Mouse (Mus musculus) MEL-GATA-1-ER (cell line): ENCODE measurements around the gene Mapkapk2.

Experiments
- DNase-seq: peaks from one replicate; pipeline ENCODE4 v3.0.0-alpha.2; 2012; ENCODE audit warnings: low read depth; ENCODE audit errors: extremely low read depth

The Mapkapk2 gene

DNA sequence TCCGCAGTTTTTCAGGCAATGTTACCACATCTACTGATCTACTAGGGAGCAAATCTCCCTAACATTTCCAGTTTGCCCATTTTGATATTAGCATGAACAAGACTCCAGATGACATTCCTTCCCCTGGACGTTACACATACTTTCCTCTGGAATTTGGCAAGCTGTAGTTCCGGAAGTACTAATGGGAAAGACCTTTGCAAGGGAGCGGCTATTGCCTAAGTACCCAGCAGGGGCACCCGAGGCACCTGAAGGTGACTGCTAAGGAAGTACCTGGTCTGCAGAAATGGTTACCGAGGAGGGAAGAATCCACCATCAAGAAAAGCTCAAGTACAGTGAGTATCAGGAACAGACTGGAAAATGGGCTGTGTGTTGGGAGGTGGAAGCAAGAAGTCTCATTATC lies 14.9 kb upstream of the Mapkapk2 start:
- DNase-seq: no peak

DNA sequence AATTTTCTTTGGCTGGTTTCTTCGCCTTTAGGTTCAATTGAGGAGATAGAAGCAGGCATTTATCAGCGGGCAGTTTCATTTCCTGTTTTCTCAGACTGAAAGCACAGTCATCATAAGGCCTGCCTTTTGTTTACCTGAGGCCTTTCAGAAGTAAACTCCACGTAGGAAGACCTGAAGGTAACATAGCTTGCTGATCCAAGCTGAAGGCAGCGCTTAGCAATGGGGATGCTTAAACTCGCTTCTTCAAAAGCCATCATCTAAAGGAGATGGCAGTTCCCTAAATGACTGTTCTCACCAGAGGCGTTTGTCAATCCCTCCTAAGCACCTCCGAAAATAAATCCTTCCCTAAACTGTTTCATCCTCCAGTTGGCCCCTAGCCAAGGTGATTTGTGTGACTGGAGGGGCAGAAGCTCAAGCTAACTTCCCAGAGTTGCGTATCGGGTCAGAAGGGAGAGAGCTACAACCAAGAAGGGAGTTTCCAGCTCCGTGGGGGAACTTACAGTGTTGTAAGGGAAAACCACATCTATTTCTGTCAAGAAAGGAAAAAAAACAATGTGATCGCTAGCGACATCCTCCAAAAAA lies 13.0 kb upstream of the Mapkapk2 start:
- DNase-seq: no peak

DNA sequence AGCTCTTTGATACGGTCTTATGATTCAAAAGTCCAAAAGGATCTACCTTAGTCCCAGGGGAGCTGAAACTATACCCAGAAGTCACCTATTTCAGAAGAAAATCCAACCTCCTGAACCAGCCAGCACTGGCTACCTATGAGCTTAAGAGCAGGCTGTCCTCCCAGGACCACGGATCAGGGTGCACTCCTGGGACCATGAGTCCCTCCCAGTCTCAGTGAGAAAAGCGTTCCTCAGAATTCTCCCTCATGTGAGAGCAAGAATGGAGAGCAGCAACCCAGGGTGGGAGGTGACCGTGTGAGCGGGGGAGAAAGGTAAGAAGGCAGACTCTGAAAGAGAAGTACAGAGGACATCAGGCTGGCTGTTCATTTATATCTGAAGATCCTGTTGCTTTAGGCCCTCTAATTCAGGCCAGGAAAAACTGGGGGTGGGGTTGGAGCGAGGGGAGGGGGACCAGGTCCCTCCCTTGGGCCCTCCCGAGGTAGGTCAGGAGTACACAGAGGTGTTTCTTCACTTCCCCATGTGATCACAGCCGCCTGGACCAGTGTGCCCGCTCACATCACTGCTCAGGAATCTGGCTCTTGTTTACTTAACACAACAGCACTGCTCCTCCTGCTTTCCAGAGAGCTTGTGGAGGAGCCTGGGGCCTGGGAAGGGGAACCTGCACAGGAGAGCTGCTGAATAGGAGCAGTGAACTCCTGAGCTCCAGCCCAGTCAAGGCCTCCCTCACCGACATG lies 10.1 kb upstream of the Mapkapk2 start:
- no peak for DNase-seq

DNA sequence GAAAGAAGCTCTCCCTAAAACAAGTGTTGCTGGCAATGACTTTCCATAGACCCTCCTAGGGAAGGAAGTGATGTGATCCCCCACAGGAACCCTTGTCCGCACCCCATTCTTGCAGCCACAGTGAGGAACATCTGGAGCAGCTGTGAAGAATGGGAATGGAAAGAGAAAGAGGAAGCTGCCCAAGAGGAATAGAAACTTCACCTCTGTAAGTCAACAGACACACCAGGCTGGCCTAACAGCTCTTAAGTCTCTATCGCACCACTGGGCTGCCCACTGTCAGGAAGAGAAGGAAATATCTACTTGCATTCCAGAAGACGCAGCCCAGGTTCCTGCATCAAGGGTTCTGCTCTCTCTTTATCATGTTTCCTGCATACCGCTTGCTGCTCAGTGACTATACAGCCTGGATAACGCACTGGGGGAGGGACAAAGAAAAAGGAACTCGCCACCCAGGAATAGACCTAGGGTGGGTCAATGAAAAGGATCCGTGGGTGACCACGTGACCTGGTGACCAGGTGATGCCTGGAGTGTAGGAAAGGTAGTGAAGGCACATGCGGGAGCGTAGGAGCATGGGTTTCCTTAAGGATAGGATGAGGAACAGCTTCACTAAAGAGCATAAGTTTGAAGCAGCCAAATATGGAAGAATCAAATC lies 6.3 kb upstream of the Mapkapk2 start:
- DNase-seq: peak; percentile 52

DNA sequence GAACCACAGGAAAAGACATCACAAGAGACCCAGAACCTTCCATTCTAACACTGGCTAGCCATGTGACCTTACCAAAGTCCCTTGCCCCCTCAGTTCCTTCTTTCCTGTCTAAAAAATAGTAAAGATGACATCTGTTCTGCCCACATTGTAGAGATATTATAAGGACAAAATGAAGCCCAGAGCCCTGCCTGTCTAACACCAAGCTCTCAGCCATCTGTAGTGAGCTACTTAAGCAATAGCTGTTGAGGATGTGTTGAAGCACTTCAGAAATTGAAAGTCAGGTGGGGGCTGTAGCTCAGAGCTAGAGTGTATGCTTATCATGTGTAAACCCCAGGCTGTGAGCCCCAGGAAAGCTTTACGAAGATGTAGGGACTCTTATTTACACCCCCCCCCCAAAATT lies 3.2 kb upstream of the Mapkapk2 start:
- DNase-seq: no peak

DNA sequence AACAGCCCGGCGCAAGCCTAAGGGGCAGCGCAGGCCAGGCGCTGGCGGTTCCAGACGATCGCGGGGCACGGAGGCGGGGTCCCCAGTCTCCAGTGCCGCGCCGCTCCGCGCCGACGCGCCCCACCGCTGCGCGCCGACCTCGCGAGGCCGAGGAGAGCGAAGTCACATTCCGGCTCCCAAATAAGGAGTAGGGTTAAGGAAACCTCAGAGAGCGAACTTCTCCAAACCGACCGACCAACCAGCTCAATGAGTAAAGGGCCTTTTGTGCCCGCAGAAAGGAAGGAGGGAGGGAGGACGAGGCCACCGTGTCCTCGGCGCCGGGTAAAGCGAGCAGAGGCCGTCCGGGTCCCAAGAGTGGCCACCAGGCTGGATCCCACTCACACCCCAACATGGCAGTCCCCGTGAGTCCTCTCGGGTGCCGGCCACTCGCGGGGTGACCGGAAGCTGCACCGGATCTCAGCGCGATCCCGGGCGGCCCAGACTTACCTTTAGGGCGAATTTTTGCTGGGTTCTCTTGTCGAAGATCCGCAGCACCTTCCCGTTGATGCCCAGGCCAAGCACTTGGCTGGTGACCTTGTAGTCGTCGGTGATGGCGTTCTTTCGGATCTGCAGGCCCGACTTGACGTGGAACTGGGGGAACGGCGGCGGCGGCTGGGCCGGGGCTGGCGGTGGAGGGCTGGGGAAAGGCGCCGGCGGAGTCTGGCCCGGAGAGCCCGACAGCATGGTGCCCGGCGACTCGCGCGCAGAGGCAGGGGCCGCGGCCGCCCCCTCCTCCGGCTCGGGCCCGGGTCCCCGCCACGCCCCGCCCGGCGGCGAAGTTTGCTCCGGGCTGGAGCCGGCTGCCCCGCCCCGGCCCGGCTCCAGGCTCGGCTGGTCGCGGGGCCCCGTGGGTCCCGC lies 575 bp downstream of the Mapkapk2 start:
- DNase-seq: peak; percentile 84

DNA sequence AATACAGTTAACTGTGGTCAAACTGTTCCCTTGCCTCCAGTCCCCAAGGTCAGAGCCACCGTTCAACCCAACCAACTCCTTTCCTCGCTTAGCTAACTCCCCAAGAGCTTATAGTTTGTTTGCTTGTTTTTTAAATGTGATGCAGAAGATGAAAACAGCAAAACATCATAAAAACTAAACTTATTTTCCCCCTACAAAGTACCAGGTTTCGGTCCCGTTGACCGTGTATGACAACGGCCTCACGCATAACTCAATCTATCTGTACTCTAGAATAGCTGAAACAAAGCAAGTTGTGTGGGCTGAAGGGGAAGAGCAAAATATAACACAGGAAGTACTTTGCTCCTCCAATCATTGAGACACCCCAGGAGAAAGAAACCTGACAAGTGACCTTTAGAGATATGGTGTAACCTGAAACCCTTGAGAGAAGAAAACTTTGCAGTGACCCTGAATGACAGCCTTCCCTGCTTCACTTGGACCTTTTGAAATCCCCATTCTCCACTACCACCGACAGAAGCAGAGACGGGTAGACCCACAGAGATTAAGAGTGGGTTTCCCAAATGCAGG lies 1.4 kb downstream of the Mapkapk2 start:
- DNase-seq: peak; percentile 57

DNA sequence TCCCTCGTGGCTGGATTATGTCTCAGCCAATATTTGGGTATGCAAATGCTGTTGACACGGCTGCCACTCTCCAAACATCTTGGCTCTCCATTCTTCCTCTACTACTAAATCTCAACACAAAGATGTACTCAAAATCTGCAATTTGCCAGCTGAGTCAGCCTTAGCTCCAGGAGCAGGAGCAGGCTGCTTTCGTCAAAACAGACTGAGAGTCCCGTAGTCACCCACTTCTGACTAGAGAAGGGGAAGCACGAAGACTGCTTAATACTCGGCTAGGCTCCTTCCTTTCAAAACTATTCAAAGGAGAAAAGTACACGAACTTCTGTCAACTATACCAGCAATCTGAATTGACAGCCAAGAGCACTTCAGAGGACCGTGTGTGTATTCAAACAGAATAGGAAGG lies 2.1 kb downstream of the Mapkapk2 start:
- no peak for DNase-seq

DNA sequence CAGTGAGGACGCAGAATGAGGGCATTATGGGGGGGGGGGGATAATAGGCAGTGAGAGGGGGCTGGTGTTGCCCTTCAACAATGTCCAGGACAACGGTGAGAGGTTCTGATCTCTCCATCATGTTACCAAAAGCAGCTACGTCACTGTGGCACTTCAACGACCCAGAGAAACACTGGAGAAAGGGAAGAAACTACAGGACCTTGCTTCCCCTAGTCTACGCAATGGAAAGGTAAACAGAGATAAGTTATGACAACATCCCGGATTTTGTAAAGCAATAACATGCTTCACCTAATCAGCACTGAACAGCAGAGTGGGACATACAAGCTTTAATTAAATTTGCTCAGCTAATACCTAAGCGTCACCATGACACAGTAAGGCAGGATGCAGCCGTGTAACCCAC lies 3.7 kb downstream of the Mapkapk2 start:
- DNase-seq: no peak

DNA sequence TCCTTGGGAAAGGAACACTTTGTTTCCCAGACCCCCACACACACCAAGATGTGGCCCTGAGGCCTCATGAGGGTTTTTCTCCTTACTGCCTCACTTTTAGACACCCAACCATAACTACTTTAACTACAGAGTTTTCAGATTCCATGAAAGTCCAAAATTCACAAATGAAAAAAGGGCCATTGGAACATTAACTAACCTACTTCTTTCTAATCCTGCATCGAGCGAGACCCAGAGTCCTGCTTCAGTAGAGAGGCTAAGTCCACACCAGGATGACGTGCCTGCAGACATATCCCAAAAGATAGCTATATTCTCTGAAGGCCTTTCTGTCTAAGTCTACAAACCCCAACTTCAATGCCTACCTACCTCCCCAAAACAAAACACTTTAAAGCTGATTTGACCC lies 4.8 kb downstream of the Mapkapk2 start:
- DNase-seq: no peak

DNA sequence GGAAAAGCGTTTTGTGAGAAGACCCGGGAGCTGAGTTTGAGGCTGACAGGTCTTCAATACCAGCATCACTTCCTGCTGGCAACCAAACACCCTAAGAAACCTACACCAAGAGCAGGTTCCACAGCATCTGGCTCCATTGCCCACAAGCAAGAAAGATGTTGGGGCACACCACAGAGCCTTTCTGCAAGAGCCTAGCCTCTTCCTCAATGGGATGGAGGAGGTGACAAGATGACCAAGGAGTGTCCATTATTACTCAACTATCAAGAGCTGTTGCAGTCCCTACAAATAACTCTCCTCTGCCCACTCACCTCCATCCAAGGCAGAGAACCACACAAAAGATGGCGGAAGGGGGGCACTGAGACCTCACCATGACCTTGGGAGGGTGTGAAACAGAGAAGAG lies 5.5 kb downstream of the Mapkapk2 start:
- no peak for DNase-seq

DNA sequence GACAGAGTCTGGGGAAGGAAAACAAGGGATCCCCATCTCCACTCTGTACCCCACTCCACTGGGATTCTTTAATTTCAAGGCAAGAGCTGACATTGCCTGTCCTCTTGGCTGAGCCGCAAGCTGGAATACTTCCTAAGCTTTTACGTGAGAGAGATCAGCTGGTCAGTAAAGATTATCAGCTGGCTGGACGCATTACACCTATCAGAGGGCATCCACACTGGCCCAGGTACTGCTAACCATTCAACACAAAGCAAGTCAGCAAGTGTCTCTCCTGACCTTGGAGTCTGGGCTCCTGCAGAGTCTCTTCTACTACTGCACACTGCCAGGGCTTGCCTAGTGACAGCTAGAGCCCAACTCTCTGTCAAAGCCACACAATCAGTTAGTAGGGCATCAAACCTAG lies 6.1 kb downstream of the Mapkapk2 start:
- no peak for DNase-seq

DNA sequence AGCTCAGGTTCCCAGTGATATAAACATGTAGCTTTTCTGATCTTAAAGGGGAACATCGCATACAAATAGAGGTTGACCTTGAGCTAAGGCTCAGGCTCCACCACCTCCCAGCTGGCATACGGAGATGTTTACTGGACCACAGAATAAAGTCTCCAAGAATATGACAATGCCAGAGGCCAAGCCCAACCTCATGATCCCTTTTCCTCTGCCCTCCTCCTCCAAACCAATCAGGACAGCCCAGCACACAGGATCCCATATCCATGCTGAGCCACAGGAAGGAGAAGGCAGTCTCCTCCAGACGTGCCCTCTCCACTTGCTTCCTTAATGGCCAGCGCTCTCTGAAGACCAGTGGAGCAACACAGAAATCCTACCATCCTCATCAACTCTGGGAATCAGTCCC lies 6.7 kb downstream of the Mapkapk2 start:
- DNase-seq: no peak

DNA sequence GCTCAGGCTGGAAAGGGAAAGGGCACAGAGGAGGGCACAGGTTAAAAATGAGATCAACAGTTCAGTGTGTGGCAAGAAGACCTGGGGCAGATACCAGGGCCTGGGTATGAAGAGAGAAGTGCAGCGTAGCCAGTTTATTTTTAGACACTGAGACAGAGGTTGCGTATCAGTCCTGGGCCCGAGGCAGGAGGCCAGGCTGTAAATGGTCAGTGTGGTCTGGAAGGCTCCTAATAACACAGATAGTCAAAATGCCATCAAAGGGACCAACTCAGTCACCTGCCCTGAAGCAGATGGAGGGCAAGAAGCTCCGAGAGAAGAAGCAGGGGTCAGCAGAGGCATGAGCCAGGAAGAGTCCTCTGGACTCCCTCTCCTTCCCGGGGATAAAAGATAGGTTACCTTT lies 7.4 kb downstream of the Mapkapk2 start:
- DNase-seq: no peak

DNA sequence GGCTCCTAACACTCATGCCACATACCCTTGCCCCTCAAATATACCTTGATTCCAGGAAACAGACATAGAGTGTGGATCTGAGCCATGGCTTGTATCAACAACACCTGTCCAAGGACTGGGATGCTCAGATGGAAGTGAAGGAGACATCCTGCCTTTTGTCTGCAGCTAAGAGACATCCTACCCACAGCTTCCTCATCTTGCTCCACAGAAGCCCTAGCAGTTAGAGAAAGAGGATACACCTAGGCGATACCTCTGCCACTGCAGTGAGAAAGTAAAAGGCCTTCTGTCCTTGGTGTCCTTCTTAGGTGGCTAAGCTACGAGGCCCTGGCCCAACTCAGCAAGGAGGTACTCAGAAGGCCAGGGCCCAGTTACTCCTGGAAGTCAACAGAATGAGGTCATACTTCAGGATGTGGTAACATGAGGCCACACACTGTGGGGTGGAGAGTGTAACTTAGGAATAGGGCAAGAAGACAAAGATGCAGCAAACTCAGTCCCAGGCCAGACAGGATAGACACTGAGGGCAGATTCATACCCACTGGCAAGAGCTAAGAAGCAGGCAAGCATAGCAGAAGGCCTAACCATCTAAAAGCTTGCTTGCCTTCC lies 8.0 kb downstream of the Mapkapk2 start:
- no peak for DNase-seq

DNA sequence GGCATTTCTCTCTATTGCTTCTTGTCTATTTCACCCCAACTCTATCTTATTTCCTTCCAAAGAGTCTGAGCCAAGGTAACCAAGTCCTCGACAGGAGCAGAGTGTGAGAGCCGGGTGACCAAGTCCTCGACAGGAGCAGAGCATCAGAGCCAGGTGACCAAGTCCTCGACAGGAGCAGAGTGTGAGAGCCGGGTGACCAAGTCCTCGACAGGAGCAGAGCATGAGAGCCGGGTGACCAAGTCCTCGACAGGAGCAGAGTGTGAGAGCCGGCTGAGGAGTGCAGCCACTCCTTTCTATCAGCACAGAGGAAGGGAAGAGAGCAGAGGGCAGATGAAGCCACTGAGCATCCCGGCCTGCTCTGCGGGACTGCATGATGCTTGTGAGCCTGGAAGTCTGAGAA lies 9.1 kb downstream of the Mapkapk2 start:
- DNase-seq: no peak

DNA sequence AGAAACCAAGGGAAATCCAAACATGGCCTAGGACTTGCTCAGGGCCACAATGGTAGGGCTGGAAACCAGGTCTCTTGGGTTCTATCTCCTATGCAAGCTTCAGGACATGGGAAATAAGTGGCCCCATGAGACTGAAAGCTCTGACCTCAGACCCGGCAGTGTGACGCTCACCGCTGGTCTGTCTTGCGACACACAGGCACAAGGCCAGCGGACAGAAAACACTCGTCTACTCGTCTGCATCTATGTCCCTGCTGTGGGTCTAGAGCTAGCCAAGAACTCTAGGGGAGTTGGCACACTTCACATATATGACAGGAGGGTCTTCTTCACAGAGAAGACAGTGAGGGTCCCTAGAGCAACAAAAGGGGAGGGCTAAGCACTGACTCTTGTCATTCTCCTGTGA lies 10.7 kb downstream of the Mapkapk2 start:
- DNase-seq: no peak

DNA sequence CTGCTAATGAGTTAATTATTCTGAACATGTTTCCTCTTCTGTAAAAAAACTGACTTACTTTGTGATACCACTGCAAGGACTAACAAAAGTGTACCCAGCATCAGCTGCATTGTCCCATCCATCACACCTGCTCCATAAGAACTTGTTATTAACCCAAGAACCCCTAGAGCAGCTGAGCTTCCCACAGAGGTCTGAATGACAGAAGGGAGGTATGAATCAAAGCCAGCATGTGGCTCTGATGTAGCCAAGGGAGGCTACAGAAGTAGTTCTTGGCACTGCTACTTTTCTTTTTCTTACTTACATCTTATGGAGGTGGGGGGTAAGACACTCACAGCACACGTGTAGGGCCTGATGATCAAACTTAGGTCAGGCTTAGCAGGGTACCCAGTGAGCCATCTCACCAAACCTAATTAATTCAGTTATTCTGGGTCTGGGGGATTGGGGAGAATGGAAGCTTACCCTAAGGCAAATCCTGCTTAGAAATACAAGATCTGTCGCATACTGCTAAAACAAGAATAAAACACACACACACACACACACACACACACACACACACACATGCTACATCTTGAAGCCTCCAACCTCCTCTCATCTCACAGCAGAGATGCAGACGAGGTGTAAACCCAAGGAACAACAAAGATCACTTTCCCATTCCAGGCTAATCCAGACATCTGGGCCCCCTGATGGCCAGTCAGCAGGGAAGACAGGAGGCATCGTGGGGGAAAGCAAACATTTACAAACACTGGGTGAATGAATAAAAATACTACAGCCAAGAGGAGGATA lies 11.5 kb downstream of the Mapkapk2 start:
- DNase-seq: no peak

DNA sequence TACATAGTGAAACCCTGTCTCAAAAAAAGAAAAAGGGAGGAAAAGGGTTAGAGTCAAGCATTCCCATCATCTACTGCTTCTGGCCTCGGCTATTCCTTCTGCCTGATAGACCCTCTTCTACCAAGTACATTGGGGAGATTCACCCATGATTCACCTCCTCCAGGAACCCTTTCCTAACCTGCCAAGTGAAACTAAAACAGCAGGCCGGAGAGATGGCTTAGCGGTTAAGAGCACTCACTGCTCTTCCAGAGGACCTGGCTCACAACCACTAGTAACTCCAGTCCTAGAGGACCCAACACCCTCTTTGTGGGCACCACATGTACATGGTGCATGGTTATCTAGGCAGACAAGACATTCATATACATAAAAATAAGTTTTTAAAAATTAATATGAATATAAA lies 12.4 kb downstream of the Mapkapk2 start:
- no peak for DNase-seq

DNA sequence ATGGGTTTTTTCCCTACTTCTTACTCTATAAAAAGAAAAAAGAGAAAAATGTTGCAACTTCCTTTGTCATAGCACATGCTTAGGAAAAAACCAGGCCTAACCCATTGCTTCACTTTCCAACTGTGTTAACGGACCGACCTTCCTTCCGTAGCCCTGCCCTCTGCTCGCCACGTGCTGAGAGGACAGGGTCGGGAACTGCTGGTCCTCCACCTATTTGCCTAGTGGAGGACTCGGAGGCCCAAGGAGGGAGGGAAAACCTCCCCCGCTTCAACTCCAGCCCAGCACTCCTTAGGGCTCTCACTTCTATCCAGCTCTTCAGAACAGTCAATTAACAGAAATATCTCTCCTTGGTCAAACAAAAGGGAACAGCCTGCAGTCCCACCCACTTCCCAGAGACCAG lies 13.3 kb downstream of the Mapkapk2 start:
- DNase-seq: no peak
